16 mouse cellular contexts compared by ENCODE assay signal in genomic region chr1:37742602-37743270, GRCm38 (mm10). TPM values are rescaled to one million over a fixed set of nuclear protein-coding genes. Genes with fewer than 3 reads are reported as not detected.
DNase-seq lines count a peak whose midpoint lies in the region; ATAC-seq lines count a peak whose summit lies in the region.
"Had no signal": no experiment of that assay in that cellular context is flagged by ENCODE, and none has a peak within 500 bp of the region (broad histone marks: within the 10 kb centered on the region; RNA-seq: fewer than 3 reads in every experiment).

No protein-coding gene starts in this region.

- H3K9me3 ChIP-seq in embryonic facial prominence, embryonic 12.5 days = no peaks in the 10 kb centered on the region
- H3K9me3 ChIP-seq in hindbrain, embryonic 14.5 days (ENCODE audit: control insufficient read depth, low read length) = no peaks in the 10 kb centered on the region
- H3K9me3 ChIP-seq in midbrain, embryonic 16.5 days (replicated peaks; ENCODE audit: control insufficient read depth, low read length, poor library complexity, severe bottlenecking) = no peaks in the 10 kb centered on the region
- H3K9me3 ChIP-seq: kidney, embryonic 15.5 days; limb, embryonic 13.5 days had no signal

- H3K9ac ChIP-seq in embryonic facial prominence, embryonic 12.5 days = no peak overlapping the region
- H3K9ac ChIP-seq in hindbrain, embryonic 14.5 days = peak overlapping the region; percentile 35; the same call in 1 of the 2 replicates
- peak overlapping the region; percentile 40; the same call in 1 of the 2 replicates for H3K9ac ChIP-seq in midbrain, embryonic 16.5 days (ENCODE audit: low read depth, low read length)
- H3K9ac ChIP-seq: heart, embryonic 12.5 days; kidney, embryonic 15.5 days; limb, embryonic 13.5 days; liver, postnatal 0 days had no signal

- 55% methylated on average over 14 of the region's 14 CpGs for WGBS in embryonic facial prominence, embryonic 12.5 days
- WGBS in hindbrain, embryonic 14.5 days = 26% methylated on average over 14 of the region's 14 CpGs
- 27% methylated on average over 14 of the region's 14 CpGs for WGBS in midbrain, embryonic 16.5 days

- H3K36me3 ChIP-seq in embryonic facial prominence, embryonic 12.5 days = no peaks in the 10 kb centered on the region
- no peaks in the 10 kb centered on the region for H3K36me3 ChIP-seq in hindbrain, embryonic 14.5 days (replicated peaks; ENCODE audit: control insufficient read depth, insufficient read depth)
- H3K36me3 ChIP-seq in midbrain, embryonic 16.5 days (ENCODE audit: control insufficient read depth, insufficient read depth, low read length) = no peaks in the 10 kb centered on the region
- H3K36me3 ChIP-seq: heart, embryonic 12.5 days; kidney, embryonic 15.5 days; limb, embryonic 13.5 days had no signal

- DNase-seq in Muller cell, postnatal 12 days (ENCODE audit: inconsistent ontology term) = peak; percentile 8
- DNase-seq in hindbrain, embryonic 14.5 days (ENCODE audit: low spot score) = peak; percentile 53
- no peak for DNase-seq in lung, adult 18-20 months
- no peak for DNase-seq in left cerebral cortex, adult 8-10 months (ENCODE audit: low spot score in 2 of 2)
- DNase-seq: cerebellum, adult 9-11 months; gastrocnemius, adult 2 months; liver, postnatal 0 days; right cerebral cortex, postnatal 14 days had no signal

- H3K4me2 ChIP-seq in embryonic facial prominence, embryonic 12.5 days (replicated peaks) = 0 out of 2 replicates have a peak overlapping the region, but pooled peaks have one; percentile 11
- H3K4me2 ChIP-seq in hindbrain, embryonic 14.5 days (replicated peaks) = peak overlapping the region; percentile 22
- peak overlapping the region; percentile 38 for H3K4me2 ChIP-seq in midbrain, embryonic 16.5 days (ENCODE audit: low read length)
- H3K4me2 ChIP-seq: heart, embryonic 12.5 days; kidney, embryonic 15.5 days; limb, embryonic 13.5 days had no signal

- no peak overlapping the region for H3K4me3 ChIP-seq in embryonic facial prominence, embryonic 12.5 days
- no peak overlapping the region for H3K4me3 ChIP-seq in hindbrain, embryonic 14.5 days (replicated peaks; ENCODE audit: low read length)
- H3K4me3 ChIP-seq in midbrain, embryonic 16.5 days (ENCODE audit: low read depth, low read length) = no peak overlapping the region; the same call in 1 of the 2 replicates
- H3K4me3 ChIP-seq: gastrocnemius, adult 2 months; heart, embryonic 12.5 days; kidney, embryonic 15.5 days; limb, embryonic 13.5 days had no signal

- H3K27ac ChIP-seq in embryonic facial prominence, embryonic 12.5 days = no peak overlapping the region
- H3K27ac ChIP-seq in hindbrain, embryonic 14.5 days = peak overlapping the region; percentile 72
- peak overlapping the region; percentile 68 for H3K27ac ChIP-seq in midbrain, embryonic 16.5 days (ENCODE audit: low read length)
- H3K27ac ChIP-seq: gastrocnemius, adult 2 months; kidney, embryonic 15.5 days; limb, embryonic 13.5 days; macrophage had no signal

- no peaks in the 10 kb centered on the region for H3K27me3 ChIP-seq in embryonic facial prominence, embryonic 12.5 days
- no peaks in the 10 kb centered on the region for H3K27me3 ChIP-seq in hindbrain, embryonic 14.5 days (ENCODE audit: control insufficient read depth, insufficient read depth, low read length)
- H3K27me3 ChIP-seq in midbrain, embryonic 16.5 days (ENCODE audit: control insufficient read depth, insufficient read depth, low read depth, low read length) = no peaks in the 10 kb centered on the region
- H3K27me3 ChIP-seq: heart, embryonic 12.5 days; kidney, embryonic 15.5 days; limb, embryonic 13.5 days had no signal

- ATAC-seq in embryonic facial prominence, embryonic 12.5 days (ENCODE audit: insufficient number of reproducible peaks, insufficient read depth, low FRiP score, low TSS enrichment) = no peak
- ATAC-seq in hindbrain, embryonic 14.5 days (ENCODE audit: low FRiP score) = 0 out of 2 replicates have a peak, but pooled peaks have one; percentile 53
- ATAC-seq in midbrain, embryonic 16.5 days = peak; percentile 60; the same call in 1 of the 2 replicates
- no peak for ATAC-seq in monocyte, adult 5-6 weeks (replicated peaks; ENCODE audit: insufficient number of reproducible peaks, low FRiP score, low TSS enrichment, poor library complexity, severe bottlenecking)
- ATAC-seq: activated CD4-positive, CD25-positive, alpha-beta regulatory T cell, adult 4 months; liver, postnatal 0 days had no signal

- no peaks in the 10 kb centered on the region for H3K4me1 ChIP-seq in embryonic facial prominence, embryonic 12.5 days
- peaks cover 5% of the 10 kb centered on the region; the same call in 1 of the 2 replicates for H3K4me1 ChIP-seq in hindbrain, embryonic 14.5 days (replicated peaks; ENCODE audit: control insufficient read depth, insufficient read depth, low read length)
- peaks cover 7% of the 10 kb centered on the region; the same call in 1 of the 2 replicates for H3K4me1 ChIP-seq in midbrain, embryonic 16.5 days (ENCODE audit: control insufficient read depth, insufficient read depth, low read length)
- H3K4me1 ChIP-seq: heart, embryonic 12.5 days; kidney, embryonic 15.5 days; limb, embryonic 13.5 days had no signal

RNA-seq across cellular contexts. Expression of gene 2010300C02Rik, which starts 22.9 kb away (rescaled TPM):
- 2.0 and 2.3 TPM in 2 replicates for polyA plus RNA-seq in embryonic facial prominence, embryonic 12.5 days (2016; fragmentation: Nextera tagmentation; extraction: Ambion mirVana)
- polyA plus RNA-seq in hindbrain, embryonic 14.5 days (2014; fragmentation: Nextera tagmentation; extraction: Ambion mirVana) = 2.5 and 3.4 TPM in 2 replicates
- polyA plus RNA-seq in midbrain, embryonic 16.5 days (2015; fragmentation: Nextera tagmentation; extraction: Ambion mirVana) = 3.3 and 3.6 TPM in 2 replicates
- total RNA-seq in left cerebral cortex, adult 8-10 months (2022) = 100 to 1,000 TPM; 243 to 289 (median 255) TPM
- 0.78 TPM in 1 of 3 replicates, not detected in the others for total RNA-seq in monocyte, adult 5-6 weeks (2017)
- polyA plus RNA-seq: macrophage had no signal

Comparison
In these comparisons a context has a peak if more than half of its experiments do, and no peak if none do; other contexts are left out.
1. DNase-seq: peak in Muller cell, postnatal 12 days (single experiment) and hindbrain, embryonic 14.5 days (single experiment); none in lung, adult 18-20 months (0 of 2) and left cerebral cortex, adult 8-10 months (0 of 2).
2. ATAC-seq: peak in hindbrain, embryonic 14.5 days (single experiment) and midbrain, embryonic 16.5 days (single experiment); none in embryonic facial prominence, embryonic 12.5 days (single experiment) and monocyte, adult 5-6 weeks (single experiment).
3. Peak in every context shown above with its lines, with median percentiles within 50 percentile points of each other: H3K4me2 ChIP-seq.